Mouse (Mus musculus): ENCODE data around the gene Pdcd5.

Pdcd5 gene

GRCm38 (mm10) chr7:35646317-35647081 lies 822 bp downstream of the Pdcd5 start:
- DNase-seq (ENCODE audit: low spot score), result no peak

- DNase-seq (ENCODE audit: low spot score), result no peak
These were observed 7.2 kb downstream of the Pdcd5 start for GRCm38 (mm10) chr7:35640072-35640471.

GRCm38 (mm10) chr7:35636874-35637273 lies 10.4 kb downstream of the Pdcd5 start:
- DNase-seq (ENCODE audit: low spot score), result no peak

GRCm38 (mm10) chr7:35636229-35636628 lies 11.1 kb downstream of the Pdcd5 start:
- DNase-seq (ENCODE audit: low spot score), result no peak

- no peak for DNase-seq (ENCODE audit: low spot score)
These were observed 18.8 kb downstream of the Pdcd5 start for GRCm38 (mm10) chr7:35628496-35628895.

- no peak for DNase-seq (ENCODE audit: low spot score)
These were observed 19.9 kb downstream of the Pdcd5 start for GRCm38 (mm10) chr7:35627371-35627770.

- DNase-seq (ENCODE audit: low spot score), result no peak
These were observed 21.3 kb downstream of the Pdcd5 start for GRCm38 (mm10) chr7:35626038-35626437.

- no peak for DNase-seq (ENCODE audit: low spot score)
These were observed 24.7 kb downstream of the Pdcd5 start for GRCm38 (mm10) chr7:35622626-35623025.

- DNase-seq (ENCODE audit: low spot score), result no peak
These were observed 29.8 kb downstream of the Pdcd5 start for GRCm38 (mm10) chr7:35617513-35617912.

GRCm38 (mm10) chr7:35609245-35609644 lies 38.1 kb downstream of the Pdcd5 start:
- DNase-seq (ENCODE audit: low spot score), result no peak

- DNase-seq (ENCODE audit: low spot score), result no peak
These were observed 40.5 kb downstream of the Pdcd5 start for GRCm38 (mm10) chr7:35606816-35607215.

GRCm38 (mm10) chr7:35602766-35603165 lies 44.6 kb downstream of the Pdcd5 start:
- no peak for DNase-seq (ENCODE audit: low spot score)

GRCm38 (mm10) chr7:35601106-35601505 lies 46.2 kb downstream of the Pdcd5 start:
- no peak for DNase-seq (ENCODE audit: low spot score)

- no peak for DNase-seq (ENCODE audit: low spot score)
These were observed 47.3 kb downstream of the Pdcd5 start for GRCm38 (mm10) chr7:35600031-35600430.

- no peak for DNase-seq (ENCODE audit: low spot score)
These were observed 47.8 kb downstream of the Pdcd5 start for GRCm38 (mm10) chr7:35599492-35599891.

GRCm38 (mm10) chr7:35594311-35594710 lies 53.0 kb downstream of the Pdcd5 start:
- no peak for DNase-seq (ENCODE audit: low spot score)
